Mouse (Mus musculus): ENCODE measurements around the gene Fam111a.

The Fam111a gene

GRCm38 (mm10) chr19:12540727-12541126 is 4.8 kb upstream of the Fam111a start:
- no peaks in the 10 kb centered on the region for H3K36me3 ChIP-seq (ENCODE audit: insufficient read depth, low read length)
- no peak overlapping the region for H3K4me3 ChIP-seq (replicated peaks; ENCODE audit: low read length)
- H3K4me1 ChIP-seq (replicated peaks; ENCODE audit: low read depth, low read length), result peaks cover 18% of the 10 kb centered on the region
- H3K9me3 ChIP-seq (ENCODE audit: low read length), result peaks cover 26% of the 10 kb centered on the region
- TF ChIP-seq POU5F1 (IDR thresholded peaks at IDR 0.05; ENCODE audit: borderline replicate concordance, low read length), result no peak
- TF ChIP-seq NANOG (IDR thresholded peaks at IDR 0.05; ENCODE audit: borderline replicate concordance, low read length), result no peak
- TF ChIP-seq CTCF (conservative IDR thresholded peaks at IDR 0.05; ENCODE audit: low read length), result no peak
- no peaks in the 10 kb centered on the region for H3K27me3 ChIP-seq (ENCODE audit: insufficient read depth, low read length)

- Histone ChIP-seq H3K4me1 (replicated peaks; ENCODE audit: low read depth, low read length) (peaks cover 18% of the 10 kb centered on the region), H3K9me3 (ENCODE audit: low read length) (peaks cover 36% of the 10 kb centered on the region), H3K27me3 (ENCODE audit: insufficient read depth, low read length) (no peaks in the 10 kb centered on the region), H3K4me3 (replicated peaks; ENCODE audit: low read length) (no peak overlapping the region), H3K36me3 (ENCODE audit: insufficient read depth, low read length) (no peaks in the 10 kb centered on the region)
- TF ChIP-seq CTCF (conservative IDR thresholded peaks at IDR 0.05; ENCODE audit: low read length), result no peak
- TF ChIP-seq POU5F1 (IDR thresholded peaks at IDR 0.05; ENCODE audit: borderline replicate concordance, low read length), result no peak
These were observed 3.9 kb upstream of the Fam111a start for GRCm38 (mm10) chr19:12541644-12542043.

- H3K4me3 ChIP-seq (replicated peaks; ENCODE audit: low read length), result no peak overlapping the region
These were observed 3.6 kb downstream of the Fam111a start for GRCm38 (mm10) chr19:12549166-12549565.

GRCm38 (mm10) chr19:12550005-12550942 is 4.7 kb downstream of the Fam111a start:
- Histone ChIP-seq H3K4me3 (replicated peaks; ENCODE audit: low read length) (no peak overlapping the region), H3K9me3 (ENCODE audit: low read length) (peaks cover 35% of the 10 kb centered on the region)

More at GRCm38 (mm10) chr19:12549166-12549565, 3.6 kb downstream of the Fam111a start:
- H3K4me1 ChIP-seq (replicated peaks; ENCODE audit: low read depth, low read length), result peaks cover 12% of the 10 kb centered on the region
- peaks cover 39% of the 10 kb centered on the region for H3K9me3 ChIP-seq (ENCODE audit: low read length)
- TF ChIP-seq CTCF (conservative IDR thresholded peaks at IDR 0.05; ENCODE audit: low read length), result peak; percentile 10; the same call in 1 of the 2 replicates
- TF ChIP-seq NANOG (IDR thresholded peaks at IDR 0.05; ENCODE audit: borderline replicate concordance, low read length), result no peak
- no peaks in the 10 kb centered on the region for H3K36me3 ChIP-seq (ENCODE audit: insufficient read depth, low read length)
- H3K27me3 ChIP-seq (ENCODE audit: insufficient read depth, low read length), result no peaks in the 10 kb centered on the region

GRCm38 (mm10) chr19:12556293-12556692 is 10.8 kb downstream of the Fam111a start:
- H3K36me3 ChIP-seq (ENCODE audit: insufficient read depth, low read length), result no peaks in the 10 kb centered on the region
- H3K4me3 ChIP-seq (replicated peaks; ENCODE audit: low read length), result no peak overlapping the region

More at GRCm38 (mm10) chr19:12550005-12550942, 4.7 kb downstream of the Fam111a start:
- TF ChIP-seq CTCF (conservative IDR thresholded peaks at IDR 0.05; ENCODE audit: low read length) (no peak), POU5F1 (IDR thresholded peaks at IDR 0.05; ENCODE audit: borderline replicate concordance, low read length) (no peak), NANOG (IDR thresholded peaks at IDR 0.05; ENCODE audit: borderline replicate concordance, low read length) (no peak)
- Histone ChIP-seq H3K4me1 (replicated peaks; ENCODE audit: low read depth, low read length) (peaks cover 12% of the 10 kb centered on the region), H3K27me3 (ENCODE audit: insufficient read depth, low read length) (no peaks in the 10 kb centered on the region), H3K36me3 (ENCODE audit: insufficient read depth, low read length) (no peaks in the 10 kb centered on the region)

GRCm38 (mm10) chr19:12558219-12558618 is 12.7 kb downstream of the Fam111a start:
- H3K4me1 ChIP-seq (replicated peaks; ENCODE audit: low read depth, low read length), result no peaks in the 10 kb centered on the region
- no peaks in the 10 kb centered on the region for H3K36me3 ChIP-seq (ENCODE audit: insufficient read depth, low read length)
- TF ChIP-seq POU5F1 (IDR thresholded peaks at IDR 0.05; ENCODE audit: borderline replicate concordance, low read length) (no peak), CTCF (conservative IDR thresholded peaks at IDR 0.05; ENCODE audit: low read length) (no peak), NANOG (IDR thresholded peaks at IDR 0.05; ENCODE audit: borderline replicate concordance, low read length) (no peak)
- no peaks in the 10 kb centered on the region for H3K27me3 ChIP-seq (ENCODE audit: insufficient read depth, low read length)
- no peak overlapping the region for H3K4me3 ChIP-seq (replicated peaks; ENCODE audit: low read length)
- H3K9me3 ChIP-seq (ENCODE audit: low read length), result no peaks in the 10 kb centered on the region

More at GRCm38 (mm10) chr19:12556293-12556692, 10.8 kb downstream of the Fam111a start:
- no peaks in the 10 kb centered on the region for H3K4me1 ChIP-seq (replicated peaks; ENCODE audit: low read depth, low read length)
- no peaks in the 10 kb centered on the region for H3K27me3 ChIP-seq (ENCODE audit: insufficient read depth, low read length)
- TF ChIP-seq POU5F1 (IDR thresholded peaks at IDR 0.05; ENCODE audit: borderline replicate concordance, low read length), result no peak
- TF ChIP-seq NANOG (IDR thresholded peaks at IDR 0.05; ENCODE audit: borderline replicate concordance, low read length), result no peak
- no peak for TF ChIP-seq CTCF (conservative IDR thresholded peaks at IDR 0.05; ENCODE audit: low read length)
- H3K9me3 ChIP-seq (ENCODE audit: low read length), result no peaks in the 10 kb centered on the region

GRCm38 (mm10) chr19:12564197-12564596 is 18.7 kb downstream of the Fam111a start:
- no peak overlapping the region for H3K4me3 ChIP-seq (replicated peaks; ENCODE audit: low read length)
- no peaks in the 10 kb centered on the region for H3K27me3 ChIP-seq (ENCODE audit: insufficient read depth, low read length)
- H3K9me3 ChIP-seq (ENCODE audit: low read length), result no peaks in the 10 kb centered on the region
- H3K4me1 ChIP-seq (replicated peaks; ENCODE audit: low read depth, low read length), result no peaks in the 10 kb centered on the region
- TF ChIP-seq POU5F1 (IDR thresholded peaks at IDR 0.05; ENCODE audit: borderline replicate concordance, low read length) (no peak), NANOG (IDR thresholded peaks at IDR 0.05; ENCODE audit: borderline replicate concordance, low read length) (no peak), CTCF (conservative IDR thresholded peaks at IDR 0.05; ENCODE audit: low read length) (no peak)
- no peaks in the 10 kb centered on the region for H3K36me3 ChIP-seq (ENCODE audit: insufficient read depth, low read length)

GRCm38 (mm10) chr19:12567011-12567410 is 21.5 kb downstream of the Fam111a start:
- H3K4me3 ChIP-seq (replicated peaks; ENCODE audit: low read length), result no peak overlapping the region
- TF ChIP-seq NANOG (IDR thresholded peaks at IDR 0.05; ENCODE audit: borderline replicate concordance, low read length), result no peak
- no peaks in the 10 kb centered on the region for H3K36me3 ChIP-seq (ENCODE audit: insufficient read depth, low read length)
- H3K4me1 ChIP-seq (replicated peaks; ENCODE audit: low read depth, low read length), result no peaks in the 10 kb centered on the region
- H3K9me3 ChIP-seq (ENCODE audit: low read length), result no peaks in the 10 kb centered on the region
- H3K27me3 ChIP-seq (ENCODE audit: insufficient read depth, low read length), result no peaks in the 10 kb centered on the region
